Mouse (Mus musculus) thymus, adult 2 months (tissue): ENCODE measurements around the gene Ebf1. TPM values are rescaled to one million over a fixed set of nuclear protein-coding genes. Genes with fewer than 3 reads are reported as not detected.

Experiments
- DNase-seq: peaks from one replicate; pipeline ENCODE4 v3.0.0; 2021
- H3K27ac ChIP-seq: fragments of 200-500 bp; 2 replicates; pipeline ENCODE4 v1.5.1; 2012; ENCODE audit warnings: low read length, control low read depth; ENCODE audit not compliant: control insufficient read depth, insufficient read depth
- H3K27me3 ChIP-seq: fragments of 200-500 bp; 2 replicates; pipeline ENCODE4 v1.6.1; 2012; ENCODE audit warnings: mild to moderate bottlenecking, low read length, moderate library complexity, mixed read lengths; ENCODE audit not compliant: control insufficient read depth, insufficient read depth
- H3K36me3 ChIP-seq: fragments of 200-500 bp; 2 replicates; pipeline ENCODE4 v1.6.1; 2012; ENCODE audit warnings: mild to moderate bottlenecking, low read length, moderate library complexity; ENCODE audit not compliant: control insufficient read depth, insufficient read depth
- H3K4me1 ChIP-seq: fragments of 200-500 bp; replicated peaks from 2 replicates; pipeline ENCODE4 v1.6.1; 2012; ENCODE audit warnings: low read length; ENCODE audit not compliant: control insufficient read depth, insufficient read depth
- H3K4me3 ChIP-seq: fragments of 200-500 bp; 2 replicates; pipeline ENCODE4 v1.5.1; 2012; ENCODE audit warnings: mild to moderate bottlenecking, low read length, control low read depth, moderate library complexity; ENCODE audit not compliant: control insufficient read depth, insufficient read depth
- CTCF ChIP-seq: fragments of 200-500 bp; IDR thresholded peaks from 2 replicates; pipeline ENCODE4 v1.5.1; 2012; ENCODE audit warnings: mild to moderate bottlenecking, control low read depth, low read length, moderate library complexity, borderline replicate concordance; ENCODE audit not compliant: control insufficient read depth, poor library complexity, insufficient read depth; ENCODE audit errors: extremely low read depth
- POLR2A ChIP-seq: fragments of 200-500 bp; IDR thresholded peaks from 2 replicates; pipeline ENCODE4 v1.6.1; 2012; ENCODE audit warnings: mild to moderate bottlenecking, low read length, control low read depth, moderate library complexity; ENCODE audit not compliant: control insufficient read depth, poor library complexity, insufficient read depth; ENCODE audit errors: extremely low read depth
- WGBS: fragments of 180-500 bp; shearing (Covaris S2); methylation state at CpG from one replicate; pipeline ENCODE4 v1.1.7; 2018; 5-methylcytosine and 5-hydroxymethylcytosine counted together
- polyA plus RNA-seq: library from polyadenylated mRNA; depleted of rRNA; stranded (reverse); fragments of >200 nt; gene quantifications from 2 replicates; pipeline ENCODE4 v1.2.3, GENCODE M21; 2012

Ebf1 gene
- polyA plus RNA-seq, 1 experiment: 4.4 TPM

DNA sequence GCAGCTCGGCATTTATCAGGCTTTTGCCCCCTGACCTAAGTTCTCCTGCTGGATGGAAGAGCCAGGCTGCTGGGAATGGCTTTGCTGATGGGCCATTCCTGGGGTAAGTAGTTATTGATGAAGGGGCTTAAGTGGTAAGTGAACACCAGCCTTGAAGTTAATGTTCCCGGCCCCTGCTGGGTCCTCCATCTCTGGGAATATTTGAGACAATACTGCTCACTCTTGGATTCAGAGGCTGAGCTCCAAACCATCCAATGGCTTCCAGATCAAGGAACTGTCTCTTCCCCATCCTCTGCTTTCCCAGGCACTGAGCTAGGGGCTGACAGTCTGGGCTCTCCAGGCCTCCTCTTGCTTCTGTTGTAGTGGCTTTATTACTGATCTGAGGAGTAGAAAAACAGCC, 116.2 kb downstream of the Ebf1 start:
- WGBS: 94% methylated on average over 2 of the region's 2 CpGs
- no peak for DNase-seq
- TF ChIP-seq POLR2A (no peak), CTCF (no peak)
- Histone ChIP-seq H3K27me3 (no peaks in the 10 kb centered on the region), H3K36me3 (no peaks in the 10 kb centered on the region), H3K4me1 (no peaks in the 10 kb centered on the region), H3K27ac (no peak overlapping the region), H3K4me3 (no peak overlapping the region)

DNA sequence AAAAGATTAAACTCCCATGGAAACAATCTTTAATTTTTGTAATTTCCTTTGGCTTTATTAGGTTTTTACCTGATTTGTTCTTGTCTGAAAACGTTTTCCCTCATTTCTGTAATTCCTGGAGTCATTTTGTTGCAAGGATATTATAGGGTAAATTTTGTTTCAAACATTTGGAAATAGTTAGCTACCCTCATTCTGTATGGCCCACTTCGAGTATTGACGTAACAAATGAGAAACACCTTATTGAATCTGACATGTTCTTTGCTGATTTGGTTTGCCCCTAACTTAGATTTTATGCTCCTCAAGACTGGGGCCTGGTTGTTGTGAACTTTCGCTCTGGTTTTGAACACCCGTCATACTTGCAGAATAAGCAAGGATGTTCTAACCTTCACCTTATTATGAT, 120.9 kb downstream of the Ebf1 start:
- WGBS: 87% methylated on average over 5 of the region's 5 CpGs
- no peak for DNase-seq

DNA sequence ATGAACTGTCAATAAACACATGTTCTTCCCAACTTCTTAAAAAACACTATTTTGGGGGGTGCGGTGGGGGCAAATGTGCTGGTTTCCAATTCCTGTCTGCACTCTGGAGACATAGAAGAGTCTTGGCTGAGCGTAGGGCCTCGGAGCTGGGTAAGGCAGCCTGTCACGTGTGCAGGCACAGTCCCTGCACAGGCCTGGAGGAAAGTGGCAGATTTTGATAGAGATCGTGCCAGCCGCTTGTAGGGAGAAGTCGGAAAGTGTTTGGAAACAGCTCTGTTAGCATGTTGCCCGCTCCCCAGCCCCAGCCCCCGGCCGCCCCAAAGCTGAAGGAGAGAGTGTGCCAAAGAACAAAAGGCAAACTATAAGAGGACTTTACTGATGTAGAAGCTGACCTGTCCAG, 121.7 kb downstream of the Ebf1 start:
- Histone ChIP-seq H3K4me3 (no peak overlapping the region), H3K27ac (no peak overlapping the region), H3K27me3 (no peaks in the 10 kb centered on the region), H3K4me1 (no peaks in the 10 kb centered on the region), H3K36me3 (no peaks in the 10 kb centered on the region)
- WGBS: 73% methylated on average over 10 of the region's 10 CpGs
- no peak for DNase-seq
- TF ChIP-seq POLR2A (no peak), CTCF (no peak)

More for the DNA sequence above, 120.9 kb downstream of the Ebf1 start:
- Histone ChIP-seq H3K36me3 (no peaks in the 10 kb centered on the region), H3K4me3 (no peak overlapping the region), H3K4me1 (no peaks in the 10 kb centered on the region), H3K27me3 (no peaks in the 10 kb centered on the region), H3K27ac (no peak overlapping the region)
- no peak for TF ChIP-seq POLR2A

DNA sequence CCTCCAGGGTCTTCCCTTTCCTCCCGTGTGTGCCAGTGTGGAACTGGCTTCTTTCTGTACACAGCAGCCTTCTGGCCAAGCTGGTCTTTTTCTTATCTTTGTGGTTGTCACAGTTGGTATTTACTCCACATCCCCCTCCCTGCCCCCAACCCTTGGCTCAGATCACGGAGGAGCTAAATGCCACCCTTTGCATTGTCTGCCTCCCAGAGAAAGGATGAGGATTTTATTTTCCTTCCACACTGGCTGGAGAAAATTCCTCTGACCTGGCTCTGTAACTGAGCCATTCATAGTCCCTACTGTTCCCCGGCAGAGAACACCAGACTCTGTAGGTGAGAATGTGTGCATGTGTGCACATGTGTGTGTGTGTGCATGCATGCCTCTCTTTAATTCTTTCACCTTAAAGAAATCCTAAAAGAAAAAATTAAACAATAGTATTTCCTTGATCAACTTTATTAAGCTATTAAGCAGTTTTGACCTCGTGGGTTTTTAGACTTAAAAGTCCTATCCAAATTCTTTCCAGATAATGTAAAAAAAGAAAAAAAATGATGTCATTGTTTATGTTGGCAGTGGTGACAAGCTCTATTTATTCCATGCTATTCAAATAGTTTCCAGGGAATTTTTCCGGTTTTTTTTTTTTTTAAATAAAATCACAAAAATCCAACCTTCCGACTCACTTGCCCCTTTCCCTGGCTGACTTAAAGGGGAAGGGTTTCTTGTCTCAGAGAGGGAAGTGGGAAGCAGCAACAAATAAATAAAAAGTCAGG, 123.3 kb downstream of the Ebf1 start:
- TF ChIP-seq CTCF (no peak), POLR2A (no peak)
- Histone ChIP-seq H3K27ac (no peak overlapping the region), H3K4me1 (no peaks in the 10 kb centered on the region), H3K36me3 (no peaks in the 10 kb centered on the region), H3K27me3 (no peaks in the 10 kb centered on the region), H3K4me3 (no peak overlapping the region)
- 48% methylated on average over 6 of the region's 6 CpGs for WGBS
- no peak for DNase-seq

DNA sequence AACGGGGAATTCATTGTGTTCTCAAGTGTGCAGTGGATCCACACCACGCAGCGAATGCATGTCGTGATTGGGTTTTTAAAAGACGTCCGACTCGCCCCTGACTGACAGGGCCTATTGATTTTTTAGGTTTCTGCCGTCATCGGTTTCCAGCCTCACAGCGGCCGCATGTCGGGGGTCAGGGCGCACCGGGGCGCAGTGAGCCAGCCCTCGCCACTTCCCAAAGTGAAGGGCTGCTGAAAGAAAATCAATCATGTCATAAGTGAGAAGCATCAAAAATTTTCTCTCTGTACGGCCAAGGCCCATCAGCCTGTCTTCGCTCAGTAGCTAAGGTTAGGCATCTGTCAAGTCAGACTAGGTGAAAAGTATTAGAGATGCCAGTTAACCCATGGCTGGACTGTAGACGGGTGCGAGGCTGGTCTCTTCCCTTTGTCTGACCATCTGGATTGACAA, 124.0 kb downstream of the Ebf1 start:
- 86% methylated on average over 20 of the region's 20 CpGs for WGBS
- Histone ChIP-seq H3K36me3 (no peaks in the 10 kb centered on the region), H3K4me1 (no peaks in the 10 kb centered on the region), H3K27me3 (no peaks in the 10 kb centered on the region), H3K27ac (no peak overlapping the region), H3K4me3 (no peak overlapping the region)
- TF ChIP-seq POLR2A (no peak), CTCF (no peak)
- no peak for DNase-seq

DNA sequence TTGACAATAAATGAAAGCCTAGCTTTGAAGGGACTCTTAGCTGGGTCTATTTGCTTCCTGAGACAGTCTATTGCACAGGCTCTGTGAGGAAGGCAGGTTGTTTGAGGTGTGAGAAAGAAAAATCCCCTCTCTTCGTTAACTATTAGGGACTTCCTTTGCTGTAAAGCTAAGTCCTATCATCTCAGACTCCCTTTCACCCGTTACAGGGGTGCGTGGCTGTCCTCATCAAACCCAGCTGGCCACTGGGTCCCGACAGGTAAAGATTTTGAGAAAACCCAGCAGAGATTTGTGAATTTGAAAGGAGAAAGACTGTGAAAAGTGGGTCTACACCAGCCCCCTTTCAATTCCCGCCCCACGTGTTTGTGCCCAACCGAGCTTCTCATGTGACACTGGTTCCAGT, 127.3 kb downstream of the Ebf1 start:
- Histone ChIP-seq H3K27me3 (no peaks in the 10 kb centered on the region), H3K36me3 (no peaks in the 10 kb centered on the region), H3K27ac (no peak overlapping the region; the same call in 1 of the 2 replicates), H3K4me3 (no peak overlapping the region), H3K4me1 (no peaks in the 10 kb centered on the region)
- TF ChIP-seq POLR2A (no peak), CTCF (no peak)
- WGBS: 83% methylated on average over 7 of the region's 7 CpGs
- no peak for DNase-seq

DNA sequence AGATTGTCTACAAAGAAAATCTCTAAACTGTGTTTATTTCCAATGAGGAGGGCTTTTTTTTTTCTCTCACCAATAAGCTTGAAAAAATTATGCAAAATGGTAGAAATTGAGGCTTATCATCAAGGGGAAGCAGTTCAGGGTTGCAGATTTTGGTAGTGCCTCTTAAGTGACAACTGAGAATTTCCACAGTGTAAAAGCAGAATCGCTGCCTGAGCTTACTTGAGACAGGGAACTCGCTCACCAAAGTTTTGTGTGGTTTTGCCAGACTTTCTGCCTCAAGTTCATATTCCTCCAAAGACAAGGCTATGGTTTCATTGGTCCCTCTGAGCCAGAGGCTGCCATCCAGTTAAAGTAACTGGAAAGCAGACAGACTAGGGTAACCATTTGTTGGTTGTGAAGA, 128.8 kb downstream of the Ebf1 start:
- Histone ChIP-seq H3K4me1 (no peaks in the 10 kb centered on the region), H3K4me3 (no peak overlapping the region)
- WGBS: 83% methylated on average over 2 of the region's 2 CpGs

More for the DNA sequence above, 128.8 kb downstream of the Ebf1 start:
- Histone ChIP-seq H3K27ac (no peak overlapping the region), H3K36me3 (no peaks in the 10 kb centered on the region), H3K27me3 (no peaks in the 10 kb centered on the region)
- no peak for DNase-seq
- TF ChIP-seq CTCF (no peak), POLR2A (no peak)
